Mouse (Mus musculus): ENCODE results near the gene Vps45.

GRCm38 (mm10) chr3:95982129-95982528 lies 76.1 kb downstream of the Vps45 start:
- TF ChIP-seq CTCF (IDR thresholded peaks at IDR 0.05; ENCODE audit: low read depth) (no peak), EP300 (IDR thresholded peaks at IDR 0.05; ENCODE audit: low read depth) (no peak)

All from liver, embryonic 14.5 days (tissue).